Mouse (Mus musculus): ENCODE results near the gene Gm7271. TPM values are rescaled to one million over a fixed set of nuclear protein-coding genes. Genes with fewer than 3 reads are reported as not detected.

The Gm7271 gene
- total RNA-seq, 2 experiments from 2014 or later, result 1.2 TPM; not detected in 1

DNA sequence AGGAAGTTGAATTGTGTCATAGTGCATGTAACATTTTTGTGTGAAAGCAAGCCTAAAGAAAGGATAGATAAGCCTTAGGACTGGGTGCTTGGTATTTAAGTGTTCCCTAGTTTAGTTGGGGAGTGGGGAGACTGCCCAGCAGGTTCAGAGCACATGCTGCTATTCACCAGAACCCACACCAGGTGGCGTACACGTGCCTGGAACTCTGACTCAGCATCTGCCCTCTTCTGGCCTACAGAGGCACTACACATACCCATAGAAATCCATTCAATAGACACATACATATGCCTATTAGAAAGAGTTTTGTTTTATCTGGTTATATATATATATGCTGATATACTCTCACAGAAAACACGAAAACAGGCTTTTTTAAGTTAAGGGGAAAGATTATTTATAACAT lies 81.5 kb downstream of the Gm7271 start:
- DNase-seq (ENCODE audit: low spot score in 2 of 2), result peak; percentile 60 to 76
- intact Hi-C loops (cut with DNase I), result loop anchor here (5.0 kb wide), 1 partner anchor 287 kb away; no protein-coding TSS in a partner anchor

Other genes with a start within 250 kb of the Gm7271 start
- 10 to 100 TPM; 54.5 to 56.3 TPM for gene Clock, start 179.2 kb upstream of the Gm7271 start, total RNA-seq (2021)
- not detected for gene Pdcl2, start 152.9 kb upstream of the Gm7271 start, total RNA-seq (2021)
- not detected for gene Nmu, start 120.3 kb upstream of the Gm7271 start, total RNA-seq (2021)
- 10 to 100 TPM; 54.2 to 54.9 TPM for gene Exoc1, start 45.3 kb downstream of the Gm7271 start, total RNA-seq (2021)
- gene Cep135, start 104.7 kb downstream of the Gm7271 start, total RNA-seq (2021), result 1 to 10 TPM; 5.2 to 5.9 TPM
- gene C530008M17Rik, start 172.5 kb downstream of the Gm7271 start, total RNA-seq (2021), result 10 to 100 TPM; 49.5 to 54.8 TPM

Measured in left cerebral cortex, postnatal 25 days (tissue).